18 mouse cellular contexts compared by ENCODE assay signal in the genomic region with DNA sequence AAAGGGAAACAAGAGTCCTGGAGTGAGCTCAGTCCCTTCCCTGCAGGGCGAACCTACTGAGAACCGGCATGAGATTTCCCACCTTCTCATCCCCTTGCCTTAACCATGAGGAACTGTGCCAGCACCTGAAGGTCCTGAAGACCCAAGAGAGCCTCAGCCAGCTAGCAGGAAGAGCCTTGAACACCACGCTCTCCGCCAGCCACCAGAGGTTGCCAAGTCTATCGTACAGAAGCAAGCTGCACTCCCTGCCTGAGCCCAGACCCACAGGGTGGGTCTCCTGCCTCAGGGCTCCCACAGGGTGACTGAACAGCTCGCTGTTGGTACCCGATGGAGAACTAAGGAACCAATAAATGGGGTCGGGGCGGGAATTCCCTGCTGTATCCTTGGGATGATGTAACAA.
A peak's percentile ranks its signal among the peaks of the same experiment; 100 is the strongest.
DNase-seq lines count a peak whose midpoint lies in the region; ATAC-seq and TF ChIP-seq lines count a peak whose summit lies in the region.
"Had no signal": no experiment of that assay in that cellular context is flagged by ENCODE, and none has a peak within 500 bp of the region (broad histone marks: within the 10 kb centered on the region; RNA-seq: fewer than 3 reads in every experiment).

No protein-coding gene starts in this region.

- no peak for ATAC-seq in intestine, embryonic 16.5 days
- ATAC-seq in intestine, embryonic 15.5 days = no peak
- peak; percentile 41; the same call in 1 of the 2 replicates for ATAC-seq in forebrain, postnatal 0 days
- no peak for ATAC-seq in CD4-positive, CD25-positive, alpha-beta regulatory T cell, adult 4 months

- H3K4me2 ChIP-seq in intestine, embryonic 16.5 days (ENCODE audit: low read depth, low read length) = no peak overlapping the region
- H3K4me2 ChIP-seq in intestine, embryonic 15.5 days (replicated peaks) = no peak overlapping the region
- no peak overlapping the region for H3K4me2 ChIP-seq in forebrain, postnatal 0 days (ENCODE audit: low read depth)
- H3K4me2 ChIP-seq: liver, embryonic 11.5 days; lung, embryonic 14.5 days; midbrain, embryonic 15.5 days; neural tube, embryonic 12.5 days; stomach, embryonic 15.5 days had no signal

- H3K9me3 ChIP-seq in intestine, embryonic 16.5 days (ENCODE audit: control insufficient read depth, low read length) = no peaks in the 10 kb centered on the region
- H3K9me3 ChIP-seq in intestine, embryonic 15.5 days = no peaks in the 10 kb centered on the region
- no peaks in the 10 kb centered on the region for H3K9me3 ChIP-seq in E14TG2a.4 (ENCODE audit: low read length)
- no peaks in the 10 kb centered on the region for H3K9me3 ChIP-seq in forebrain, postnatal 0 days (ENCODE audit: low read length)
- H3K9me3 ChIP-seq: midbrain, embryonic 15.5 days; neural tube, embryonic 12.5 days; stomach, embryonic 15.5 days had no signal

- peak; percentile 46 for DNase-seq in cerebellum, adult 9-11 months
- no peak for DNase-seq in cerebellum, adult 11-12 months
- peak; percentile 31 for DNase-seq in forebrain, postnatal 0 days
- DNase-seq: cerebellum, postnatal 25 days; heart, postnatal 14 days; kidney, postnatal 14 days; lung, embryonic 14.5 days; spleen, adult 18-20 months; thymus, postnatal 14 days had no signal

- H3K9ac ChIP-seq in intestine, embryonic 16.5 days (ENCODE audit: low read depth, low read length) = 0 out of 2 replicates have a peak overlapping the region, but pooled peaks have one; percentile 32
- H3K9ac ChIP-seq in intestine, embryonic 15.5 days = no peak overlapping the region
- no peak overlapping the region for H3K9ac ChIP-seq in forebrain, postnatal 0 days
- H3K9ac ChIP-seq: lung, embryonic 14.5 days; midbrain, embryonic 15.5 days; neural tube, embryonic 12.5 days; stomach, embryonic 15.5 days had no signal

- no peak for TF ChIP-seq CTCF in E14TG2a.4 (conservative IDR thresholded peaks at IDR 0.05; ENCODE audit: low read length)
- TF ChIP-seq CTCF in forebrain, postnatal 0 days (IDR thresholded peaks at IDR 0.05; ENCODE audit: low read depth) = no peak

- H3K4me3 ChIP-seq in intestine, embryonic 16.5 days (ENCODE audit: low read length) = no peak overlapping the region
- no peak overlapping the region for H3K4me3 ChIP-seq in intestine, embryonic 15.5 days (replicated peaks)
- 0 out of 2 replicates have a peak overlapping the region, but pooled peaks have one; percentile 27 for H3K4me3 ChIP-seq in E14TG2a.4 (replicated peaks; ENCODE audit: low read length)
- no peak overlapping the region for H3K4me3 ChIP-seq in forebrain, postnatal 0 days (ENCODE audit: low read depth, low read length)
- H3K4me3 ChIP-seq: midbrain, embryonic 15.5 days; neural tube, embryonic 12.5 days; stomach, embryonic 15.5 days had no signal

- no peaks in the 10 kb centered on the region for H3K27me3 ChIP-seq in intestine, embryonic 16.5 days (replicated peaks; ENCODE audit: control insufficient read depth, insufficient read depth, low read length)
- H3K27me3 ChIP-seq in intestine, embryonic 15.5 days (replicated peaks) = no peaks in the 10 kb centered on the region
- H3K27me3 ChIP-seq in E14TG2a.4 (ENCODE audit: insufficient read depth, low read length) = no peaks in the 10 kb centered on the region
- H3K27me3 ChIP-seq in forebrain, postnatal 0 days (ENCODE audit: insufficient read depth, low read length) = no peaks in the 10 kb centered on the region
- H3K27me3 ChIP-seq: midbrain, embryonic 15.5 days; neural tube, embryonic 12.5 days; stomach, embryonic 15.5 days had no signal

- H3K36me3 ChIP-seq in intestine, embryonic 16.5 days (ENCODE audit: control insufficient read depth, insufficient read depth, low read length) = no peaks in the 10 kb centered on the region
- no peaks in the 10 kb centered on the region for H3K36me3 ChIP-seq in intestine, embryonic 15.5 days
- peaks cover 79% of the 10 kb centered on the region for H3K36me3 ChIP-seq in E14TG2a.4 (ENCODE audit: insufficient read depth, low read length)
- H3K36me3 ChIP-seq in forebrain, postnatal 0 days (ENCODE audit: insufficient read depth) = peaks cover 4% of the 10 kb centered on the region; the same call in 1 of the 2 replicates
- H3K36me3 ChIP-seq: midbrain, embryonic 15.5 days; neural tube, embryonic 12.5 days; stomach, embryonic 15.5 days had no signal

- peak overlapping the region; percentile 79 for H3K27ac ChIP-seq in intestine, embryonic 16.5 days (ENCODE audit: low read length)
- no peak overlapping the region; the same call in 1 of the 2 replicates for H3K27ac ChIP-seq in intestine, embryonic 15.5 days
- H3K27ac ChIP-seq in forebrain, postnatal 0 days (ENCODE audit: low read depth, low read length) = no peak overlapping the region
- H3K27ac ChIP-seq: macrophage; midbrain, embryonic 15.5 days; neural tube, embryonic 12.5 days; stomach, embryonic 15.5 days had no signal

- 61% methylated on average over 9 of the region's 9 CpGs for WGBS in intestine, embryonic 16.5 days
- WGBS in intestine, embryonic 15.5 days = 68% methylated on average over 9 of the region's 9 CpGs
- WGBS in forebrain, postnatal 0 days = 53% methylated on average over 9 of the region's 9 CpGs

- peaks cover 61% of the 10 kb centered on the region for H3K4me1 ChIP-seq in intestine, embryonic 16.5 days (ENCODE audit: control insufficient read depth, insufficient read depth, low read length)
- peaks cover 47% of the 10 kb centered on the region for H3K4me1 ChIP-seq in intestine, embryonic 15.5 days (replicated peaks)
- peaks cover 65% of the 10 kb centered on the region for H3K4me1 ChIP-seq in E14TG2a.4 (replicated peaks; ENCODE audit: low read depth, low read length)
- H3K4me1 ChIP-seq in forebrain, postnatal 0 days (ENCODE audit: insufficient read depth) = no peaks in the 10 kb centered on the region
